Mouse (Mus musculus): ENCODE measurements around the gene Lypd8.

The Lypd8 gene

DNA sequence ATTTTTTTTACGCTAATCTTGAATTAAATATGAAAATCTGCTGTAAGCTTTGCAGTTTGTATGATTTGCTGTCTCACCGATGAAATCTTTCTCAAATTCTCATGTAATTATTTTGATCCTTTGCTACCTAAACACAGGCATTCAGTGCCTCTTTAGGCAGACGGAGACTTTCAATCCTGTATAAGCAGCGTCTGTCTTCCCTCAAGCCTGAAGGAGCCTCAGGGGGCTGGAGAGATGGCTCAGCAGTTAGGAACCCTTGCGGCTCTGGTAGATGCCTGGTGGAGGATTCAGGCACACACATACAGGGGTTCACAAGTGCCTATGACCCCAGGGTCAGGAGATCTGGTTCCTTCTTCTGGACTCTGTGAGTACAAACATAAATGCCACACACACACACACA lies 21.8 kb downstream of the Lypd8 start:
- DNase-seq = no peak

DNA sequence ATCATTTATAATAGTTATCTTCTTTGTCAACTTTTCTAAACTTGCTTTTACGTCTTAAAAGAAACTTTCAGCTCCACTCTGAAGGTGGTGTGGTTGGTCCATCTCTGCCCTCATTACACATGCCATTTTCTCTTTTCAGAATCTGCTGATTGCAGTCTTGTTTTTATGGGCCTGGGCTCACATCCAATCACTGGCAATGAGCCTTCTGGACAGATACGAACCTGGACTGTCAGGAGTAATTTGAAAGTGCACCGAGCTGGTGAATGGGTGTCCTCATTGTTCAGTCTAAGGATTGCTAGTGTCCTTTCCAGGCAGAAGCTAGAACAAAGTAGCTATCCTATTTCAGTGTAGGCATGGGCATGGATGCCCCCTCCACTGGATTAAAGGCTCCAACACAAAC lies 29.2 kb downstream of the Lypd8 start:
- DNase-seq = no peak

- no peak for DNase-seq
Observed at GRCm38 (mm10) chr11:58418336-58418735, 39.5 kb downstream of the Lypd8 start.

- DNase-seq = no peak
Observed at GRCm38 (mm10) chr11:58420815-58421214, 42.0 kb downstream of the Lypd8 start, which contains the start of gene 1810065E05Rik. TSS of gene 1810065E05Rik (plus strand) at chr11:58421111.

DNA sequence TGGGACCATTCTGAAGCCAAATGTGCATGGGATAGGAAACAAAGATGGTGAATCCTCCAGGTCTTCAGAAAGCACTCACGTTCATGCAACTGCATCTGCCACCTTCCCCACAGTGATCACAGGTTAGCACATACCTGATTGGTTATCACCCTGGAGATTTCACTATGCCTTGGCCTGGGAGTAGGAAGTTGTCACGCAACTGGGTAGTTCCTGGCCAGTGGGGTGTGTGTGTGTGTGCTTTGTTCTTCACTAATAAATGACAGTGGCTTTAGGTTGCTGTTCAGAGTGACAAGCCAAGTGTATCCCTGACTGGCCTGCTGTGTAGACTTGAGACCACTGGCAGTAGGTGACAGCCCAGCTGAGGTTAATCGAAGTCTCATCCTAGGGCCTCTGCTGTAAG lies 53.4 kb downstream of the Lypd8 start, which contains the start of gene Gm12253:
Gene Gm12253 (plus strand): TSS at position 301 of the 400 bp plus-strand sequence.
- no peak for DNase-seq

- no peak for DNase-seq
Observed at GRCm38 (mm10) chr11:58437866-58438265, 59.0 kb downstream of the Lypd8 start.
